In the genomic region with DNA sequence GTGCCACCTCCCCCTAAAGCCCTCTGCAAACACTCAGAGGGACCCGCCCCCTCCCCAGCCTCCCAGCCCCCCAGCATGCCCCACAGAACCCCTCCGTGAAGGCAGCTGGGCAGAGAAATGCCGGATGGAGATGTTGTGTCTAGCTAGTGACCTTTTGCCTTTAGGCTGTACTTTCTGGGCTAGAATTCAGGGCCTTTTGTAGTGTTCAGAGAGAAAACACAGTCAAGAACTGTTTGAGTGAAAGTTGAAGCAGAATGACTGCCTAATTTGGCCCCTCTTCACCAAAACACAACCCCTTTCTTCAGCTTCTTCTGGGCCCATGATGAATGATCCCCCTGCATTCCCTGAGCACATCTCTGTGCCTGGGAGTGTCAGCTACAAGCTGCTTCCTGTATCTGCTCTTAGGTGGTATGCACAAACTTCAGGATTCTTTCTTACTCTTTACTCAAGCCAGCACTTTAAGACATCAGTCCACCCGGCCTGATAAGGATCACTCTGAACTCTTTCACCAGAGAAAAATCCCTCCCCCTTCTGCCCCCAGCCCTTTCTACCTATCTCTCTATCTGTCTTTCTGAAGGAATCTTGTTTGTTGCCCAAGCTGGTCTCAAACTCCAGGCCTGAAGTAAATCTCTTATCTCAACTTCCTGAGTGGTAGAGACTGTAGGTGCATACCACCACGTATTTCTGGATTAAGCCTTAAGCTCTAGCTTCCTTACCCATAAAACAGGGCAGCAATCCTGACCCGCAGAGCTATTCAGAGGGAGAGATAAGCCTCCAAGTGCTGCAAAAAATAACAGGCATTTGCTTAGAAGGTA, we compare ENCODE assay signal across 9 mouse cellular contexts. TPM values are rescaled to one million over a fixed set of nuclear protein-coding genes. Genes with fewer than 3 reads are reported as not detected.
DNase-seq lines count a peak whose midpoint lies in the region; ATAC-seq and TF ChIP-seq lines count a peak whose summit lies in the region.
"Had no signal": no experiment of that assay in that cellular context is flagged by ENCODE, and none has a peak within 500 bp of the region (broad histone marks: within the 10 kb centered on the region; RNA-seq: fewer than 3 reads in every experiment).

No protein-coding gene starts in this region.

- 2% methylated on average over 6 of the region's 6 CpGs for WGBS in heart, embryonic 10.5 days
- 8% methylated on average over 6 of the region's 6 CpGs for WGBS in embryonic facial prominence, embryonic 13.5 days
- WGBS in liver, embryonic 11.5 days = 15% methylated on average over 6 of the region's 6 CpGs
- 52% methylated on average over 6 of the region's 6 CpGs for WGBS in cerebellum, adult 2 months

- peak overlapping the region; percentile 98 for H3K27ac ChIP-seq in heart, embryonic 10.5 days
- H3K27ac ChIP-seq in CH12.LX (ENCODE audit: insufficient read depth, low read depth) = no peak overlapping the region
- H3K27ac ChIP-seq in embryonic facial prominence, embryonic 13.5 days = peak overlapping the region; percentile 89
- H3K27ac ChIP-seq in liver, embryonic 11.5 days (ENCODE audit: low read depth, low read length) = peak overlapping the region; percentile 83
- H3K27ac ChIP-seq in cerebellum, adult 2 months (ENCODE audit: insufficient read depth, low read length) = no peak overlapping the region

- in situ Hi-C loops in CH12.LX (cut with MboI; ENCODE audit: low pct_ligation_motif_present, low pct_unique_long_range_greater_than_20kb, low sequenced_read_pairs) = no loop called here

- no peak for TF ChIP-seq CTCF in CH12.LX (conservative IDR thresholded peaks at IDR 0.05 in 1 of 2, IDR thresholded peaks at IDR 0.05 in 1 of 2; ENCODE audit: low read depth in 2 of 2, low read length in 2 of 2)
- TF ChIP-seq CTCF in cerebellum, adult 2 months (IDR thresholded peaks at IDR 0.05; ENCODE audit: borderline replicate concordance, insufficient read depth, low read depth, low read length) = no peak

- no peak for TF ChIP-seq EP300 in CH12.LX (IDR thresholded peaks at IDR 0.05; ENCODE audit: low read length)

- no peaks in the 10 kb centered on the region for H3K79me2 ChIP-seq in CH12.LX (replicated peaks; ENCODE audit: control insufficient read depth, extremely low read depth, insufficient read depth, poor library complexity, severe bottlenecking)

- peak overlapping the region; percentile 8; the same call in 1 of the 2 replicates for H3K9ac ChIP-seq in CH12.LX (ENCODE audit: insufficient read depth, low read depth)
- peak overlapping the region; percentile 21; the same call in 1 of the 2 replicates for H3K9ac ChIP-seq in embryonic facial prominence, embryonic 13.5 days
- H3K9ac ChIP-seq in liver, embryonic 11.5 days (ENCODE audit: low read depth, low read length) = peak overlapping the region; percentile 23; the same call in 1 of the 2 replicates

- no peak for TF ChIP-seq POLR2A in CH12.LX (IDR thresholded peaks at IDR 0.05; ENCODE audit: low read depth, low read length)
- no peak for TF ChIP-seq POLR2A in cerebellum, adult 2 months (IDR thresholded peaks at IDR 0.05; ENCODE audit: borderline replicate concordance, insufficient read depth, low read length)

- TF ChIP-seq RAD21 in CH12.LX (IDR thresholded peaks at IDR 0.05; ENCODE audit: low read depth, low read length) = no peak

- no peak overlapping the region for H3K4me3 ChIP-seq in heart, embryonic 10.5 days
- no peak overlapping the region for H3K4me3 ChIP-seq in CH12.LX (replicated peaks in 1 of 3; ENCODE audit: low read depth in 2 of 3, low read length in 2 of 3, poor library complexity in 1 of 3)
- H3K4me3 ChIP-seq in embryonic facial prominence, embryonic 13.5 days = no peak overlapping the region
- H3K4me3 ChIP-seq in liver, embryonic 11.5 days (ENCODE audit: low read depth, low read length) = no peak overlapping the region
- no peak overlapping the region for H3K4me3 ChIP-seq in cerebellum, adult 2 months (replicated peaks; ENCODE audit: insufficient read depth, low read depth, low read length)
- H3K4me3 ChIP-seq: megakaryocyte, embryonic 14.5 days had no signal

- no peaks in the 10 kb centered on the region for H3K9me3 ChIP-seq in heart, embryonic 10.5 days
- no peaks in the 10 kb centered on the region for H3K9me3 ChIP-seq in CH12.LX (replicated peaks; ENCODE audit: low read length)
- H3K9me3 ChIP-seq in embryonic facial prominence, embryonic 13.5 days = no peaks in the 10 kb centered on the region
- H3K9me3 ChIP-seq in liver, embryonic 11.5 days (ENCODE audit: control insufficient read depth, low read length) = no peaks in the 10 kb centered on the region

- no peaks in the 10 kb centered on the region for H3K27me3 ChIP-seq in heart, embryonic 10.5 days (ENCODE audit: insufficient read depth, poor library complexity, severe bottlenecking)
- H3K27me3 ChIP-seq in CH12.LX (replicated peaks) = no peaks in the 10 kb centered on the region
- H3K27me3 ChIP-seq in embryonic facial prominence, embryonic 13.5 days = no peaks in the 10 kb centered on the region
- peaks cover 4% of the 10 kb centered on the region; the same call in 1 of the 2 replicates for H3K27me3 ChIP-seq in liver, embryonic 11.5 days (replicated peaks; ENCODE audit: control insufficient read depth, insufficient read depth, low read length)
- H3K27me3 ChIP-seq in cerebellum, adult 2 months (ENCODE audit: control insufficient read depth, insufficient read depth, low read length) = no peaks in the 10 kb centered on the region; the same call in 1 of the 2 replicates

- H3K4me2 ChIP-seq in CH12.LX (ENCODE audit: insufficient read depth, low read depth, poor library complexity, severe bottlenecking) = no peak overlapping the region
- H3K4me2 ChIP-seq in embryonic facial prominence, embryonic 13.5 days = no peak overlapping the region
- peak overlapping the region; percentile 3; the same call in 1 of the 2 replicates for H3K4me2 ChIP-seq in liver, embryonic 11.5 days

- H3K4me1 ChIP-seq in heart, embryonic 10.5 days = peaks cover 82% of the 10 kb centered on the region
- H3K4me1 ChIP-seq in CH12.LX (ENCODE audit: control insufficient read depth in 1 of 2, insufficient read depth in 2 of 2) = peaks cover 8 to 26% of the 10 kb centered on the region in 2 experiments; a peak in 3 of 4 replicates
- peaks cover 68% of the 10 kb centered on the region for H3K4me1 ChIP-seq in embryonic facial prominence, embryonic 13.5 days
- H3K4me1 ChIP-seq in liver, embryonic 11.5 days (replicated peaks; ENCODE audit: control insufficient read depth, insufficient read depth, low read length) = peaks cover 52% of the 10 kb centered on the region
- no peaks in the 10 kb centered on the region for H3K4me1 ChIP-seq in cerebellum, adult 2 months (ENCODE audit: control insufficient read depth, insufficient read depth, low read length)

- ATAC-seq in embryonic facial prominence, embryonic 13.5 days (ENCODE audit: insufficient number of reproducible peaks, insufficient read depth, low FRiP score, low TSS enrichment, low read depth) = no peak
- no peak for ATAC-seq in liver, embryonic 11.5 days (replicated peaks; ENCODE audit: low FRiP score)

- dilution Hi-C loops in CH12.LX (cut with MboI; ENCODE audit: extremely low pct_ligation_motif_present, extremely low pct_unique_long_range_greater_than_20kb, low sequenced_read_pairs) = no loop called here

- no peaks in the 10 kb centered on the region for H3K36me3 ChIP-seq in heart, embryonic 10.5 days
- H3K36me3 ChIP-seq in CH12.LX (replicated peaks in 1 of 2; ENCODE audit: control insufficient read depth in 1 of 2, insufficient read depth in 1 of 2, low read length in 1 of 2) = no peaks in the 10 kb centered on the region
- H3K36me3 ChIP-seq in embryonic facial prominence, embryonic 13.5 days = no peaks in the 10 kb centered on the region
- H3K36me3 ChIP-seq in liver, embryonic 11.5 days (ENCODE audit: control insufficient read depth, insufficient read depth, low read length) = no peaks in the 10 kb centered on the region

- DNase-seq in heart, embryonic 10.5 days (ENCODE audit: low spot score) = peak; percentile 76
- no peak for DNase-seq in heart, adult 9 months (ENCODE audit: low spot score in 2 of 2)
- DNase-seq in CH12.LX (ENCODE audit: extremely low read depth) = no peak
- DNase-seq in liver, embryonic 11.5 days (ENCODE audit: low spot score) = no peak
- DNase-seq in layer of hippocampus, postnatal 36 days = no peak
- no peak for DNase-seq in frontal cortex, adult 2 months (ENCODE audit: extremely low spot score in 1 of 2, low spot score in 1 of 2)
- no peak for DNase-seq in cerebellum, adult 2 months

TF ChIP-seq in CH12.LX, 34 proteins besides CTCF, POLR2A, EP300 and RAD21:
- TF ChIP-seq BHLHE40 (IDR thresholded peaks at IDR 0.05; ENCODE audit: low read depth, low read length) (no peak), MAFK (IDR thresholded peaks at IDR 0.05; ENCODE audit: insufficient replicate concordance, low read length) (no peak), ZKSCAN1 (IDR thresholded peaks at IDR 0.05; ENCODE audit: borderline replicate concordance, low read depth, low read length) (no peak), SIN3A (IDR thresholded peaks at IDR 0.05; ENCODE audit: low read length) (no peak), TCF12 (IDR thresholded peaks at IDR 0.05; ENCODE audit: low read depth, low read length) (no peak)

RNA-seq across cellular contexts. Expression of gene Fignl1, which starts 23.4 kb away (rescaled TPM):
- 94.9 and 96.4 TPM in 2 replicates for polyA plus RNA-seq in heart, embryonic 10.5 days (2016; fragmentation: Nextera tagmentation; extraction: Ambion mirVana)
- total RNA-seq in CH12.LX (2012; rRNA removed) (82.8 and 98.5 TPM in 2 replicates), CH12.LX (2014; rRNA removed) (189 TPM in 2 replicates)
- polyA plus RNA-seq in CH12.LX (2012; ENCODE audit: insufficient read length, low read depth) = 98.5 and 101 TPM in 2 replicates
- polyA plus RNA-seq in embryonic facial prominence, embryonic 13.5 days (2015; fragmentation: Nextera tagmentation; extraction: Ambion mirVana) = 53.7 and 59.4 TPM in 2 replicates
- polyA plus RNA-seq in liver, embryonic 11.5 days (2014; fragmentation: Nextera tagmentation; extraction: Ambion mirVana) = 122 and 151 TPM in 2 replicates
- total RNA-seq in layer of hippocampus, postnatal 36 days (2021) = under 1 TPM; 0.48 to 0.75 TPM
- 0.58 and 0.69 TPM in 2 replicates for polyA plus RNA-seq in frontal cortex, adult 2 months (2012; rRNA removed)
- 0.65 TPM in 2 replicates for polyA plus RNA-seq in cerebellum, adult 2 months (2012; rRNA removed)

Comparison
In these comparisons a context has a peak if more than half of its experiments do, and no peak if none do; other contexts are left out.
1. H3K27ac ChIP-seq: peak in heart, embryonic 10.5 days (single experiment), embryonic facial prominence, embryonic 13.5 days (single experiment) and liver, embryonic 11.5 days (single experiment); none in CH12.LX (single experiment) and cerebellum, adult 2 months (single experiment).
2. RNA of gene Fignl1, which starts 23.4 kb away (polyA plus RNA-seq): 122 to 151 TPM in liver, embryonic 11.5 days, 98.5 to 101 TPM in CH12.LX, 94.9 to 96.4 TPM in heart, embryonic 10.5 days and 53.7 to 59.4 TPM in embryonic facial prominence, embryonic 13.5 days; 0.65 TPM in cerebellum, adult 2 months and 0.58 to 0.69 TPM in frontal cortex, adult 2 months; every median in the first group is over 10 times any median in the second.
3. Peak in every context shown above with its lines, with median percentiles within 50 percentile points of each other: H3K9ac ChIP-seq.